ENCODE assay signal across 17 mouse cellular contexts in the genomic region with DNA sequence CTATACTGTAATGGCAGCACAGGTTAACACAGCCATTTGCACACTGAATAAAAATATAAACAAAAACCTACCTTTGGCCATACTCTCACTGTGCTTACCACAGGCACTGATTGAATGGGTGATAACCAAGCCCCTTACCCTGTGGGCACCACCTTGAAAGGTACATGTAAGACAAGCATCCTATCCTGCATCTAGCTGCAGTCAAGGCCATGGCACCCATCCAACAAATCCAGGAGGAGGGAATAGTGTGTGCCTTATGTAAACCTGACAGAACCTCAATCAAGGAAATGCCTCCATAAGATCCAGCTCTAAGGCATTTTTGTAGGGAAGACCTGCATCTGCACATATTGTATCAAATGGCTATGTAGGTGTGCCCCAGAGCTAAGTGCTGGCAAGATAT. TPM values are rescaled to one million over a fixed set of nuclear protein-coding genes. Genes with fewer than 3 reads are reported as not detected.
"Had no signal": no experiment of that assay in that cellular context is flagged by ENCODE, and none has a peak within 500 bp of the region (broad histone marks: within the 10 kb centered on the region; RNA-seq: fewer than 3 reads in every experiment).

No protein-coding gene starts in this region.

- H3K27me3 ChIP-seq: kidney, embryonic 15.5 days; limb, embryonic 12.5 days; liver, embryonic 12.5 days; liver, embryonic 15.5 days; lung, embryonic 15.5 days had no signal

- H3K4me1 ChIP-seq: kidney, embryonic 15.5 days; limb, embryonic 12.5 days; liver, embryonic 15.5 days; lung, embryonic 15.5 days had no signal

- H3K27ac ChIP-seq: kidney, embryonic 15.5 days; left cerebral cortex, adult 2 months; limb, embryonic 12.5 days; liver, embryonic 12.5 days; liver, embryonic 15.5 days; lung, embryonic 15.5 days had no signal

- DNase-seq: kidney, postnatal 10 days; kidney, postnatal 36 days; layer of hippocampus, postnatal 36 days; liver; lung, adult 18-20 months; lung, postnatal 10 days; lung, postnatal 36 days; midbrain, embryonic 14.5 days; thymus, adult 18-20 months; thymus, postnatal 36 days had no signal

- H3K4me3 ChIP-seq: kidney, embryonic 15.5 days; left cerebral cortex, adult 2 months; limb, embryonic 12.5 days; liver, embryonic 12.5 days; liver, embryonic 15.5 days; lung, embryonic 15.5 days had no signal

- H3K9me3 ChIP-seq: liver, embryonic 15.5 days; lung, embryonic 15.5 days had no signal

RNA-seq across cellular contexts. Expression of a gene that starts 57.1 kb away (rescaled TPM):
- total RNA-seq: megakaryocyte-erythroid progenitor cell, adult 5-6 weeks had no signal
